In the genomic region with DNA sequence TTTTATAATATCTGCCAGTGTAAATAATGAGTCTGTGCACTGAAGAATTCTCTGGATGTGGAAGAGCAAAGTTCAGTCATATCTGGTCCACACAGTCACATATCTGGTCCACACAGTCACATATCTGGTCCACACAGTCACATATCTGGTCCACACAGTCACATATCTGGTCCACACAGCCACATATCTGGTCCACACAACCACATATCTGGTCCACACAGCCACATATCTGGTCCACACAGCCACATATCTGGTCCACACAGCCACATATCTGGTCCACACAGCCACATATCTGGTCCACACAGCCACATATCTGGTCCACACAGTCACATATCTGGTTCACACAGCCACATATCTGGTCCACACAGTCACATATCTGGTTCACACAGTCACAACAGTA, we compare ENCODE assay signal across 2 mouse cellular contexts. TPM values are rescaled to one million over a fixed set of nuclear protein-coding genes. Genes with fewer than 3 reads are reported as not detected.
A peak's percentile ranks its signal among the peaks of the same experiment; 100 is the strongest.
DNase-seq lines count a peak whose midpoint lies in the region; TF ChIP-seq lines count a peak whose summit lies in the region.
"Not testable (repeated sequence)": the region's sequence is repeated elsewhere in the genome, so short reads cannot be mapped to it uniquely, and the experiment has no call there.

No protein-coding gene starts in this region.

- H3K4me1 ChIP-seq in MEL (ENCODE audit: control insufficient read depth in 1 of 2, insufficient read depth in 2 of 2, low read length in 2 of 2) = peaks cover 0 to 14% of the 10 kb centered on the region in 2 experiments; a peak in 1 of 4 replicates

- TF ChIP-seq RAD21 in MEL (IDR thresholded peaks at IDR 0.05; ENCODE audit: low read depth, low read length) = not testable (repeated sequence)

- TF ChIP-seq POLR2A in MEL (IDR thresholded peaks at IDR 0.05; ENCODE audit: control insufficient read depth in 1 of 2, insufficient read depth in 1 of 2, low read depth in 1 of 2, low read length in 2 of 2, poor library complexity in 1 of 2) = not testable (repeated sequence)

- peak in 1 of 2 experiments; percentile 50; a peak in 1 of 4 replicates for TF ChIP-seq EP300 in MEL (IDR thresholded peaks at IDR 0.05; ENCODE audit: low read depth in 1 of 2, low read length in 2 of 2)

- DNase-seq in MEL (ENCODE audit: low read depth, low spot score) = peak; percentile 29
- DNase-seq in heart, adult 11 months = peak; percentile 59

- peaks cover 0 to 11% of the 10 kb centered on the region in 2 experiments; a peak in 2 of 4 replicates for H3K36me3 ChIP-seq in MEL (ENCODE audit: control insufficient read depth in 1 of 2, insufficient read depth in 2 of 2, low read length in 2 of 2)

- not testable (repeated sequence) for H3K79me2 ChIP-seq in MEL (ENCODE audit: control insufficient read depth, insufficient read depth, low read length, poor library complexity)

- H3K9ac ChIP-seq in MEL (ENCODE audit: control insufficient read depth, low read depth, low read length, poor library complexity, severe bottlenecking) = not testable (repeated sequence)

- TF ChIP-seq CTCF in MEL (IDR thresholded peaks at IDR 0.05 in 2 of 3, conservative IDR thresholded peaks at IDR 0.05 in 1 of 3; ENCODE audit: control insufficient read depth in 1 of 3, insufficient read depth in 1 of 3, low read depth in 2 of 3, low read length in 3 of 3, poor library complexity in 1 of 3, severe bottlenecking in 1 of 3) = not testable (repeated sequence)

- H3K27me3 ChIP-seq in MEL (ENCODE audit: control insufficient read depth in 1 of 2, insufficient read depth in 2 of 2, low read length in 2 of 2) = not testable (repeated sequence)

- not testable (repeated sequence) for H3K4me3 ChIP-seq in MEL (ENCODE audit: control insufficient read depth in 1 of 2, insufficient read depth in 1 of 2, low read depth in 2 of 2, low read length in 2 of 2)

- H3K27ac ChIP-seq in MEL (ENCODE audit: control insufficient read depth, low read depth, low read length) = not testable (repeated sequence)

- not testable (repeated sequence) for H3K9me3 ChIP-seq in MEL (replicated peaks; ENCODE audit: insufficient read depth, low read length)

TF ChIP-seq in MEL, 35 proteins besides CTCF, POLR2A, EP300 and RAD21:
- TF ChIP-seq GATA1 (IDR thresholded peaks at IDR 0.05; ENCODE audit: low read depth, low read length) (peak; percentile 43; the same call in 1 of the 2 replicates), TCF12 (IDR thresholded peaks at IDR 0.05; ENCODE audit: low read depth, low read length) (peak; percentile 78), TAL1 (IDR thresholded peaks at IDR 0.05; ENCODE audit: low read length) (peak; percentile 81)

RNA-seq across cellular contexts. Expression of a gene that starts 45.2 kb away (rescaled TPM):
- 11.2 and 13.3 TPM in 2 replicates for total RNA-seq in MEL (2012; rRNA removed)
- polyA plus RNA-seq in MEL (2012; ENCODE audit: insufficient read depth in 1 of 2, insufficient read length in 2 of 2, low read depth in 1 of 2, low replicate concordance in 2 of 2, missing spikeins in 1 of 2) = 10 to 100 TPM; 16.9 to 41.7 TPM
